Mouse (Mus musculus): Measurements from ENCODE around the gene Vgll4.

DNA sequence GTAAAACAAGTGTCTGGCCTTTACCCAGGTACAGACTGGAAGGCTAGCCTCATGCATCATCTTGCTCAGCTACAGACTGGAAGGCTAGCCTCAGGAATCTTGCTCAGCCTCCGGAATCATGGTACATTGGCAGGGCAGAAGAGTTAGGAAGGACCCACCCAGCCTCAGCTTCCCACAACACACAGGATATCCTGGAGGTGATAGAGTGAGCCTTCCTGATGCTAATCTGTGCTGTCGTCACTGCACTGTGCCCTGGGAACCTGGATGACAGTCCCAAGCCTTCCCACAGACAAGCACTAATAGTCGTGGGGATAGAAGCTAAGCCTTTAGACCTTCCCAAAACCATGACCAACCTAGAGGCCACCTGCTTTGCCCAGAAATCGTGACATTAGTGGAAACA is 103.2 kb downstream of the Vgll4 start:
- TF ChIP-seq CTCF (IDR thresholded peaks at IDR 0.05; ENCODE audit: low read depth) (no peak), EP300 (IDR thresholded peaks at IDR 0.05; ENCODE audit: low read depth) (no peak)

Measured in liver, embryonic 14.5 days (tissue).